Mouse (Mus musculus) forebrain, embryonic 11.5 days (tissue): ENCODE data around the gene Serpinb11. TPM values are rescaled to one million over a fixed set of nuclear protein-coding genes. Genes with fewer than 3 reads are reported as not detected.

Experiments
- ATAC-seq: fragments of 200-750 bp; cut with Nextera tagmentation; replicated peaks from 2 replicates; pipeline ENCODE4 v1.8.0; 2017; ENCODE audit warnings: moderate TSS enrichment; ENCODE audit not compliant: low FRiP score
- DNase-seq: peaks from one replicate; pipeline ENCODE4 v3.0.0-alpha.2; 2017; ENCODE audit warnings: low spot score
- H3K27ac ChIP-seq: fragments of 300-500 bp; sonication (generic); 2 replicates; pipeline ENCODE4 v1.5.1; 2014; ENCODE audit warnings: low read depth, low read length
- H3K27me3 ChIP-seq: fragments of 300-500 bp; sonication (generic); 2 replicates; pipeline ENCODE4 v1.6.1; 2014; ENCODE audit warnings: mild to moderate bottlenecking, low read length, mixed read lengths; ENCODE audit not compliant: control insufficient read depth, insufficient read depth
- H3K36me3 ChIP-seq: fragments of 300-500 bp; sonication (generic); 2 replicates; pipeline ENCODE4 v1.6.1; 2014; ENCODE audit warnings: mild to moderate bottlenecking, low read length, moderate library complexity, mixed read lengths; ENCODE audit not compliant: control insufficient read depth, insufficient read depth
- H3K4me1 ChIP-seq: fragments of 300-500 bp; sonication (generic); replicated peaks from 2 replicates; pipeline ENCODE4 v1.6.1; 2014; ENCODE audit warnings: low read length, mixed read lengths; ENCODE audit not compliant: control insufficient read depth, insufficient read depth
- H3K4me2 ChIP-seq: fragments of 300-500 bp; sonication (generic); 2 replicates; pipeline ENCODE4 v1.6.1; 2014; ENCODE audit warnings: low read depth, mild to moderate bottlenecking, low read length, moderate library complexity, mixed read lengths; ENCODE audit not compliant: severe bottlenecking
- H3K4me3 ChIP-seq: fragments of 300-500 bp; sonication (generic); 2 replicates; pipeline ENCODE4 v1.5.1; 2014; ENCODE audit warnings: low read depth, low read length
- H3K9ac ChIP-seq: fragments of 300-500 bp; sonication (generic); 2 replicates; pipeline ENCODE4 v1.6.1; 2014; ENCODE audit warnings: low read length
- H3K9me3 ChIP-seq: fragments of 300-500 bp; sonication (generic); 2 replicates; pipeline ENCODE4 v1.6.1; 2016; ENCODE audit warnings: low read length, mixed read lengths; ENCODE audit not compliant: control insufficient read depth
- WGBS: fragments of 180-500 bp; shearing (Covaris S2); extraction: QIAGEN DNeasy Blood & Tissue Kit; methylation state at CpG from one replicate; pipeline ENCODE4 v1.1.7; 2014; 5-methylcytosine and 5-hydroxymethylcytosine counted together
- polyA plus RNA-seq: library from polyadenylated mRNA; unstranded; fragments of >200 nt; fragmentation: Nextera tagmentation; extraction: Ambion mirVana; gene quantifications from 2 replicates; pipeline ENCODE4 v1.2.1, GENCODE M21; 2014

Gene Serpinb11
- polyA plus RNA-seq, 1 experiment from 2014 or later: not detected

- ATAC-seq (no peak), DNase-seq (no peak)
- Histone ChIP-seq H3K4me2 (no peak overlapping the region), H3K9ac (no peak overlapping the region), H3K9me3 (no peaks in the 10 kb centered on the region), H3K36me3 (no peaks in the 10 kb centered on the region), H3K27ac (no peak overlapping the region), H3K4me1 (no peaks in the 10 kb centered on the region), H3K27me3 (no peaks in the 10 kb centered on the region), H3K4me3 (no peak overlapping the region)
These were observed 17.4 kb downstream of the Serpinb11 start for GRCm38 (mm10) chr1:107378368-107378767.

- no peak for DNase-seq
- H3K4me2 ChIP-seq: no peak overlapping the region
- no peak for ATAC-seq
- H3K9ac ChIP-seq: no peak overlapping the region
- no peaks in the 10 kb centered on the region for H3K27me3 ChIP-seq
- no peaks in the 10 kb centered on the region for H3K36me3 ChIP-seq
- no peak overlapping the region for H3K4me3 ChIP-seq
- H3K9me3 ChIP-seq: no peaks in the 10 kb centered on the region
- no peaks in the 10 kb centered on the region for H3K4me1 ChIP-seq
- H3K27ac ChIP-seq: no peak overlapping the region
These were observed 20.5 kb downstream of the Serpinb11 start for GRCm38 (mm10) chr1:107381491-107381890.

- H3K27ac ChIP-seq: no peak overlapping the region
- no peaks in the 10 kb centered on the region for H3K27me3 ChIP-seq
- no peak overlapping the region for H3K9ac ChIP-seq
- H3K4me3 ChIP-seq: no peak overlapping the region
- no peaks in the 10 kb centered on the region for H3K4me1 ChIP-seq
- DNase-seq (no peak), ATAC-seq (no peak)
- H3K9me3 ChIP-seq: no peaks in the 10 kb centered on the region
- 94% methylated on average over 1 of the region's 1 CpGs for WGBS
- H3K4me2 ChIP-seq: no peak overlapping the region
- no peaks in the 10 kb centered on the region for H3K36me3 ChIP-seq
These were observed 21.4 kb downstream of the Serpinb11 start for GRCm38 (mm10) chr1:107382404-107382803.

GRCm38 (mm10) chr1:107384532-107384931 lies 23.5 kb downstream of the Serpinb11 start:
- Histone ChIP-seq H3K27ac (no peak overlapping the region), H3K4me1 (no peaks in the 10 kb centered on the region), H3K4me3 (no peak overlapping the region), H3K9ac (no peak overlapping the region), H3K27me3 (no peaks in the 10 kb centered on the region), H3K36me3 (no peaks in the 10 kb centered on the region), H3K9me3 (no peaks in the 10 kb centered on the region), H3K4me2 (no peak overlapping the region)
- DNase-seq (no peak), ATAC-seq (no peak)
- WGBS: 91% methylated on average over 9 of the region's 9 CpGs

- no peaks in the 10 kb centered on the region for H3K4me1 ChIP-seq
- no peak overlapping the region for H3K4me3 ChIP-seq
- H3K36me3 ChIP-seq: no peaks in the 10 kb centered on the region
- WGBS: 87% methylated on average over 2 of the region's 2 CpGs
- DNase-seq (no peak), ATAC-seq (no peak)
- no peak overlapping the region for H3K4me2 ChIP-seq
- no peak overlapping the region for H3K9ac ChIP-seq
- H3K27ac ChIP-seq: no peak overlapping the region
- no peaks in the 10 kb centered on the region for H3K27me3 ChIP-seq
- no peaks in the 10 kb centered on the region for H3K9me3 ChIP-seq
These were observed 28.8 kb downstream of the Serpinb11 start for GRCm38 (mm10) chr1:107389753-107390152.

GRCm38 (mm10) chr1:107397481-107397880 lies 36.5 kb downstream of the Serpinb11 start:
- H3K27ac ChIP-seq: no peak overlapping the region
- no peak overlapping the region for H3K4me3 ChIP-seq
- no peak for DNase-seq
- no peak for ATAC-seq
- H3K36me3 ChIP-seq: no peaks in the 10 kb centered on the region
- no peak overlapping the region for H3K4me2 ChIP-seq
- H3K4me1 ChIP-seq: no peaks in the 10 kb centered on the region
- no peak overlapping the region for H3K9ac ChIP-seq
- no peaks in the 10 kb centered on the region for H3K27me3 ChIP-seq
- 83% methylated on average over 1 of the region's 1 CpGs for WGBS
- no peaks in the 10 kb centered on the region for H3K9me3 ChIP-seq

- Histone ChIP-seq H3K4me2 (no peak within 1 kb of the TSS), H3K9me3 (no peaks in the 10 kb centered on the region), H3K9ac (no peak within 1 kb of the TSS), H3K4me1 (no peaks in the 10 kb centered on the region), H3K27me3 (no peaks in the 10 kb centered on the region), H3K27ac (no peak within 1 kb of the TSS), H3K36me3 (no peaks in the 10 kb centered on the region), H3K4me3 (no peak within 1 kb of the TSS)
- WGBS: 85% methylated on average over 3 of the region's 3 CpGs
- DNase-seq: no peak
- no peak for ATAC-seq
These were observed 38.4 kb downstream of the Serpinb11 start, which contains the start of gene Serpinb7 for GRCm38 (mm10) chr1:107399355-107399754. Gene Serpinb7 (plus strand): TSS chr1:107399655.

- Histone ChIP-seq H3K9me3 (no peaks in the 10 kb centered on the region), H3K4me1 (no peaks in the 10 kb centered on the region), H3K27ac (no peak overlapping the region), H3K4me2 (no peak overlapping the region), H3K9ac (no peak overlapping the region), H3K27me3 (no peaks in the 10 kb centered on the region), H3K36me3 (no peaks in the 10 kb centered on the region), H3K4me3 (no peak overlapping the region)
- no peak for ATAC-seq
- 77% methylated on average over 4 of the region's 4 CpGs for WGBS
- no peak for DNase-seq
These were observed 41.1 kb downstream of the Serpinb11 start for GRCm38 (mm10) chr1:107402082-107402481.

GRCm38 (mm10) chr1:107414650-107415049 lies 53.7 kb downstream of the Serpinb11 start:
- no peaks in the 10 kb centered on the region for H3K9me3 ChIP-seq
- no peak overlapping the region for H3K9ac ChIP-seq
- DNase-seq (no peak), ATAC-seq (no peak)
- no peak overlapping the region for H3K27ac ChIP-seq
- no peaks in the 10 kb centered on the region for H3K4me1 ChIP-seq
- no peak overlapping the region for H3K4me3 ChIP-seq
- WGBS: 47% methylated on average over 1 of the region's 1 CpGs
- H3K36me3 ChIP-seq: no peaks in the 10 kb centered on the region
- H3K27me3 ChIP-seq: no peaks in the 10 kb centered on the region
- no peak overlapping the region for H3K4me2 ChIP-seq
